In the genomic region with DNA sequence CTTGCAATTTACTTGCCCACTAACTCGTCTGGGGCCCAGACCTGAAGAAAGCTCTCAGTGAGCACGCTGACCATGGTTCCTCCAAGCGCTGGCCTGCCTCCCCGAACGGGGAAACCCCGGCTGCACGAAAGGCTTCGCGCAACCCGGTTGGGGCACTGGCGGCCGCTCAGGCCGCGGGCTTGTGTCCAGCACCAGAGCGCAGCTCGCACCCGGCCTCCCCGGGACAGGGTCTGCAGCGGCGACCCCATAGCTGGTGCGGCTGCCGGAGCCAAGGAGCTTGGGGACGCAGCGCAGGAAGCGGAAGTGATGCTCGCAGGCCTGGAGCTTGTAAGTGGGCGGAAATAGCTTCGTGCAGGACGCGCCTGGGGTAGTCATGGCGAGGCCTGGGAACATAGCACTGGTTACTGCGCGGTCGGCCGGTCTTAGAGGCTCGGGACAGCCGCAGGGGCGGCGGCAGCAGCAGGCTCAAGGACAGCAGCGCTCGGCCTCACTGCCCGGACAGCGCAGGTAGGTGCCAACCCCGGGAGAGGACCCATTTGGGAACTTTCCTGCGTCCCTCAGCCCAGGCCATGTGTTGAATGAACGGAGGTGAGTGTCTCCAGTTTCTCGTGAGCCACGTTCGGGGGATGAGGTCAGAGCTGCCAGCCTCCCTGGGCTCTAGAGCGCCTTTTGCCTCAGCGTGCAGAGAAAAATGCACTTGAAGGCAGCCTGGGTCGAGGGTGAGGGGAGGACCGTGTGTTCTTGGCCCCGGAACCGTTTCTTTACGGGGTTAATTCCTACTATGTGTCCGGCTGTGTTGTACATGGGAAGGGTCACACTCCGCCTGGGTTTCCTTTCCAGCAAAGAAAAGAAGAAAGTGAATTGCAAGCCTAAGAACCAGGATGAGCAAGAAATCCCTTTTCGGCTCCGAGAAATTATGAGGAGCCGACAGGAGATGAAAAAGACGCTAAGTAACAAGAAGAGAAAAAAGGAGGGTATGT, we compare ENCODE assay signal across 8 mouse cellular contexts. TPM values are rescaled to one million over a fixed set of nuclear protein-coding genes. Genes with fewer than 3 reads are reported as not detected.
A peak's percentile ranks its signal among the peaks of the same experiment; 100 is the strongest.
DNase-seq lines count a peak whose midpoint lies in the region; ATAC-seq and TF ChIP-seq lines count a peak whose summit lies in the region.

A gene (minus strand): TSS at position 297 of the 980 bp plus-strand sequence.
A gene (plus strand): TSS at position 344 of the 980 bp plus-strand sequence.

- peak within 1 kb of the TSS; percentile 94 for H3K4me3 ChIP-seq in cerebellum, adult 2 months (replicated peaks; ENCODE audit: insufficient read depth, low read depth, low read length)
- H3K4me3 ChIP-seq in forebrain, embryonic 16.5 days (replicated peaks; ENCODE audit: low read length): peak within 1 kb of the TSS; percentile 97
- peak within 1 kb of the TSS; percentile 90 for H3K4me3 ChIP-seq in lung, embryonic 14.5 days (ENCODE audit: low read depth, low read length)
- H3K4me3 ChIP-seq in olfactory bulb, adult 2 months (ENCODE audit: insufficient read depth, low read depth, low read length): peak within 1 kb of the TSS; percentile 67
- H3K4me3 ChIP-seq in thymus, adult 2 months (ENCODE audit: control insufficient read depth, insufficient read depth, low read length): peak within 1 kb of the TSS; percentile 74

- peak within 1 kb of the TSS; percentile 98 for H3K4me2 ChIP-seq in forebrain, embryonic 16.5 days (ENCODE audit: low read length)
- peak within 1 kb of the TSS; percentile 94 for H3K4me2 ChIP-seq in lung, embryonic 14.5 days

- WGBS in cerebellum, adult 2 months: 3% methylated on average over 62 of the region's 62 CpGs
- WGBS in forebrain, embryonic 16.5 days: 5% methylated on average over 62 of the region's 62 CpGs
- 2% methylated on average over 62 of the region's 62 CpGs for WGBS in lung, embryonic 14.5 days
- 3% methylated on average over 62 of the region's 62 CpGs for WGBS in olfactory bulb, adult 2 months
- WGBS in thymus, adult 2 months: 3% methylated on average over 62 of the region's 62 CpGs

- peak; percentile 96 for ATAC-seq in forebrain, embryonic 16.5 days
- peak; percentile 95 for ATAC-seq in lung, embryonic 14.5 days (ENCODE audit: insufficient read depth)

- H3K27ac ChIP-seq in cerebellum, adult 2 months (ENCODE audit: insufficient read depth, low read length): peak within 1 kb of the TSS; percentile 76
- H3K27ac ChIP-seq in forebrain, embryonic 16.5 days (ENCODE audit: low read length): peak within 1 kb of the TSS; percentile 80
- H3K27ac ChIP-seq in lung, embryonic 14.5 days (ENCODE audit: low read depth): peak within 1 kb of the TSS; percentile 80
- peak within 1 kb of the TSS; percentile 59 for H3K27ac ChIP-seq in olfactory bulb, adult 2 months (ENCODE audit: insufficient read depth, low read depth, low read length)
- H3K27ac ChIP-seq in thymus, adult 2 months (ENCODE audit: control insufficient read depth, insufficient read depth, low read length): no peak within 1 kb of the TSS

- H3K36me3 ChIP-seq in forebrain, embryonic 16.5 days (ENCODE audit: control insufficient read depth, insufficient read depth): peaks cover 10% of the 10 kb centered on the region
- peaks cover 35% of the 10 kb centered on the region for H3K36me3 ChIP-seq in lung, embryonic 14.5 days (ENCODE audit: insufficient read depth)
- no peaks in the 10 kb centered on the region for H3K36me3 ChIP-seq in thymus, adult 2 months (ENCODE audit: control insufficient read depth, insufficient read depth, low read length)

- 0 out of 2 replicates have a peak, but pooled peaks cover 4% of the 10 kb centered on the region for H3K4me1 ChIP-seq in cerebellum, adult 2 months (ENCODE audit: control insufficient read depth, insufficient read depth, low read length)
- H3K4me1 ChIP-seq in forebrain, embryonic 16.5 days (replicated peaks; ENCODE audit: control insufficient read depth, insufficient read depth, low read length): peaks cover 22% of the 10 kb centered on the region
- 0 out of 2 replicates have a peak, but pooled peaks cover 3% of the 10 kb centered on the region for H3K4me1 ChIP-seq in lung, embryonic 14.5 days (ENCODE audit: insufficient read depth)
- peaks cover 8% of the 10 kb centered on the region for H3K4me1 ChIP-seq in olfactory bulb, adult 2 months (ENCODE audit: control insufficient read depth, insufficient read depth, low read length)
- peaks cover 18% of the 10 kb centered on the region for H3K4me1 ChIP-seq in thymus, adult 2 months (replicated peaks; ENCODE audit: control insufficient read depth, insufficient read depth, low read length)

- peak; percentile 90 for DNase-seq in MN1 (ENCODE audit: low spot score)
- peak; percentile 75 to 82 for DNase-seq in cerebellum, adult 2 months
- peak; percentile 64 for DNase-seq in heart, postnatal 25 days (ENCODE audit: low spot score)
- peak; percentile 68 to 82 for DNase-seq in layer of hippocampus, adult 18-20 months (ENCODE audit: low spot score in 2 of 2)
- peak; percentile 92 for DNase-seq in lung, embryonic 14.5 days
- DNase-seq in thymus, adult 2 months: peak; percentile 75

- intact Hi-C loops in heart, postnatal 25 days (cut with DNase I): no loop called here

- H3K27me3 ChIP-seq in cerebellum, adult 2 months (ENCODE audit: control insufficient read depth, insufficient read depth, low read length): no peaks in the 10 kb centered on the region
- no peaks in the 10 kb centered on the region for H3K27me3 ChIP-seq in forebrain, embryonic 16.5 days (replicated peaks; ENCODE audit: control insufficient read depth, insufficient read depth, low read length)
- no peaks in the 10 kb centered on the region for H3K27me3 ChIP-seq in lung, embryonic 14.5 days (ENCODE audit: insufficient read depth, low read length)
- no peaks in the 10 kb centered on the region for H3K27me3 ChIP-seq in thymus, adult 2 months (ENCODE audit: control insufficient read depth, insufficient read depth, low read length)

- TF ChIP-seq CTCF in cerebellum, adult 2 months (IDR thresholded peaks at IDR 0.05; ENCODE audit: borderline replicate concordance, insufficient read depth, low read depth, low read length): no peak
- no peak for TF ChIP-seq CTCF in lung, embryonic 14.5 days (IDR thresholded peaks at IDR 0.05; ENCODE audit: low read depth)
- TF ChIP-seq CTCF in olfactory bulb, adult 2 months (IDR thresholded peaks at IDR 0.05; ENCODE audit: insufficient read depth, low read depth, low read length): no peak
- TF ChIP-seq CTCF in thymus, adult 2 months (IDR thresholded peaks at IDR 0.05; ENCODE audit: borderline replicate concordance, control insufficient read depth, extremely low read depth, insufficient read depth, low read length, poor library complexity): no peak

- H3K9ac ChIP-seq in forebrain, embryonic 16.5 days (replicated peaks; ENCODE audit: low read depth, low read length): peak within 1 kb of the TSS; percentile 99
- peak within 1 kb of the TSS; percentile 91 for H3K9ac ChIP-seq in lung, embryonic 14.5 days

- H3K9me3 ChIP-seq in forebrain, embryonic 16.5 days (ENCODE audit: control insufficient read depth, low read length): no peaks in the 10 kb centered on the region
- no peaks in the 10 kb centered on the region for H3K9me3 ChIP-seq in lung, embryonic 14.5 days (ENCODE audit: low read depth, low read length)

- TF ChIP-seq POLR2A in cerebellum, adult 2 months (IDR thresholded peaks at IDR 0.05; ENCODE audit: borderline replicate concordance, insufficient read depth, low read length): peak; percentile 95
- peak; percentile 92 for TF ChIP-seq POLR2A in olfactory bulb, adult 2 months (IDR thresholded peaks at IDR 0.05; ENCODE audit: insufficient read depth, low read depth, low read length)
- peak; percentile 82 for TF ChIP-seq POLR2A in thymus, adult 2 months (IDR thresholded peaks at IDR 0.05; ENCODE audit: control insufficient read depth, extremely low read depth, insufficient read depth, low read length, poor library complexity)

RNA-seq across cellular contexts. Expression of the first gene that starts in this region (rescaled TPM):
- polyA plus RNA-seq in cerebellum, adult 2 months (2012; rRNA removed): 15.5 and 20.0 TPM in 2 replicates
- polyA plus RNA-seq in forebrain, embryonic 16.5 days (2015; fragmentation: Nextera tagmentation; extraction: Ambion mirVana): 9.7 and 9.9 TPM in 2 replicates
- 10 to 100 TPM; 53.7 to 56.4 TPM for total RNA-seq in heart, postnatal 25 days (2021)
- 10 to 100 TPM; 13.1 to 13.5 TPM for total RNA-seq in layer of hippocampus, adult 18-20 months (2021)
- 10.9 and 11.2 TPM in 2 replicates for polyA plus RNA-seq in lung, embryonic 14.5 days (2014; fragmentation: Nextera tagmentation; extraction: Ambion mirVana)
- not detected in 2 replicates for polyA plus RNA-seq in olfactory bulb, adult 2 months (2012; ENCODE audit: insufficient read depth, insufficient read length, low replicate concordance, missing spikeins)
- polyA plus RNA-seq in thymus, adult 2 months (2012; rRNA removed): 15.5 and 17.3 TPM in 2 replicates

RNA-seq across cellular contexts. Expression of the second gene that starts in this region (rescaled TPM):
- polyA plus RNA-seq in cerebellum, adult 2 months (2012; rRNA removed): 27.3 and 28.3 TPM in 2 replicates
- polyA plus RNA-seq in forebrain, embryonic 16.5 days (2015; fragmentation: Nextera tagmentation; extraction: Ambion mirVana): 26.2 and 31.2 TPM in 2 replicates
- 1 to 10 TPM; 7.9 to 8.9 TPM for total RNA-seq in heart, postnatal 25 days (2021)
- 10 to 100 TPM; 24.6 to 32.9 TPM for total RNA-seq in layer of hippocampus, adult 18-20 months (2021)
- polyA plus RNA-seq in lung, embryonic 14.5 days (2014; fragmentation: Nextera tagmentation; extraction: Ambion mirVana): 32.2 and 34.6 TPM in 2 replicates
- not detected in 2 replicates for polyA plus RNA-seq in olfactory bulb, adult 2 months (2012; ENCODE audit: insufficient read depth, insufficient read length, low replicate concordance, missing spikeins)
- polyA plus RNA-seq in thymus, adult 2 months (2012; rRNA removed): 25.6 and 30.1 TPM in 2 replicates

Comparison
In these comparisons a context has a peak if more than half of its experiments do, and no peak if none do; other contexts are left out.
1. RNA of the first gene that starts in this region (polyA plus RNA-seq): 15.5 to 17.3 TPM in thymus, adult 2 months, 15.5 to 20.0 TPM in cerebellum, adult 2 months, 10.9 to 11.2 TPM in lung, embryonic 14.5 days and 9.7 to 9.9 TPM in forebrain, embryonic 16.5 days; not detected in olfactory bulb, adult 2 months; every median in the first group is over 10 times any median in the second.
2. RNA of the second gene that starts in this region (polyA plus RNA-seq): 32.2 to 34.6 TPM in lung, embryonic 14.5 days, 26.2 to 31.2 TPM in forebrain, embryonic 16.5 days, 25.6 to 30.1 TPM in thymus, adult 2 months and 27.3 to 28.3 TPM in cerebellum, adult 2 months; not detected in olfactory bulb, adult 2 months; every median in the first group is over 10 times any median in the second.
3. Peak in every context shown above with its lines, with median percentiles within 50 percentile points of each other: DNase-seq, H3K4me3 ChIP-seq and POLR2A ChIP-seq.